ENCODE assay signal across 8 mouse cellular contexts in genomic region chr12:76367096-76367995, GRCm38 (mm10). TPM values are rescaled to one million over a fixed set of nuclear protein-coding genes. Genes with fewer than 3 reads are reported as not detected.
A peak's percentile ranks its signal among the peaks of the same experiment; 100 is the strongest.
DNase-seq lines count a peak whose midpoint lies in the region; ATAC-seq and TF ChIP-seq lines count a peak whose summit lies in the region.

No protein-coding gene starts in this region.

- no peak for TF ChIP-seq CTCF in bone marrow, adult 2 months (IDR thresholded peaks at IDR 0.05; ENCODE audit: control insufficient read depth, insufficient read depth, low read length)

- DNase-seq in right cerebral cortex, postnatal 10 days (ENCODE audit: low spot score in 2 of 2): peak; percentile 35 to 56
- DNase-seq in right cerebral cortex, adult 2 months (ENCODE audit: low spot score in 2 of 2): no peak
- DNase-seq in forebrain, embryonic 10.5 days (ENCODE audit: extremely low spot score, low spot score): peak; percentile 30
- peak; percentile 23 for DNase-seq in lung, postnatal 10 days
- peak; percentile 62 for DNase-seq in thymus, postnatal 25 days
- no peak for DNase-seq in right cerebral cortex, postnatal 36 days (ENCODE audit: low spot score in 2 of 2)

- 8% methylated on average over 14 of the region's 14 CpGs for WGBS in bone marrow, adult 2 months
- 30% methylated on average over 14 of the region's 14 CpGs for WGBS in forebrain, embryonic 10.5 days
- whole genome bisulfite sequencing in intestine, embryonic 15.5 days: 25% methylated on average over 14 of the region's 14 CpGs

- H3K27me3 ChIP-seq in forebrain, embryonic 10.5 days (ENCODE audit: poor library complexity, severe bottlenecking): no peaks in the 10 kb centered on the region
- no peaks in the 10 kb centered on the region for H3K27me3 ChIP-seq in intestine, embryonic 15.5 days (replicated peaks)

- no peak for TF ChIP-seq POLR2A in bone marrow, adult 2 months (IDR thresholded peaks at IDR 0.05; ENCODE audit: borderline replicate concordance, control insufficient read depth, low read depth, low read length)

- H3K4me3 ChIP-seq in bone marrow, adult 2 months (replicated peaks; ENCODE audit: control insufficient read depth, low read depth, low read length): peak overlapping the region; percentile 23
- peak overlapping the region; percentile 96 for H3K4me3 ChIP-seq in forebrain, embryonic 10.5 days
- H3K4me3 ChIP-seq in intestine, embryonic 15.5 days (replicated peaks): 0 out of 2 replicates have a peak overlapping the region, but pooled peaks have one; percentile 1

- ATAC-seq in intestine, embryonic 15.5 days: no peak

- no peak overlapping the region for H3K9ac ChIP-seq in intestine, embryonic 15.5 days

- peak overlapping the region; percentile 88 for H3K4me2 ChIP-seq in intestine, embryonic 15.5 days (replicated peaks)

- peaks cover 2% of the 10 kb centered on the region; the same call in 1 of the 2 replicates for H3K4me1 ChIP-seq in bone marrow, adult 2 months (ENCODE audit: control insufficient read depth, insufficient read depth, low read length)
- peaks cover 41% of the 10 kb centered on the region for H3K4me1 ChIP-seq in forebrain, embryonic 10.5 days
- peaks cover 21% of the 10 kb centered on the region for H3K4me1 ChIP-seq in intestine, embryonic 15.5 days (replicated peaks)

- peak overlapping the region; percentile 50 for H3K27ac ChIP-seq in bone marrow, adult 2 months (ENCODE audit: control insufficient read depth, insufficient read depth, low read depth, low read length, poor library complexity)
- H3K27ac ChIP-seq in forebrain, embryonic 10.5 days: peak overlapping the region; percentile 100; the same call in 1 of the 2 replicates
- H3K27ac ChIP-seq in intestine, embryonic 15.5 days: 0 out of 2 replicates have a peak overlapping the region, but pooled peaks have one; percentile 56

- no peaks in the 10 kb centered on the region for H3K9me3 ChIP-seq in forebrain, embryonic 10.5 days
- no peaks in the 10 kb centered on the region for H3K9me3 ChIP-seq in intestine, embryonic 15.5 days

- peaks cover 15% of the 10 kb centered on the region for H3K36me3 ChIP-seq in forebrain, embryonic 10.5 days (replicated peaks)
- H3K36me3 ChIP-seq in intestine, embryonic 15.5 days: no peaks in the 10 kb centered on the region

RNA-seq across cellular contexts. Expression of gene Zbtb25, which starts 2.1 kb away (rescaled TPM):
- 5.5 and 7.8 TPM in 2 replicates for polyA plus RNA-seq in bone marrow, adult 2 months (2011; ENCODE audit: insufficient read depth, insufficient read length, low replicate concordance, missing spikeins)
- 18.6 and 20.1 TPM in 2 replicates for polyA plus RNA-seq in forebrain, embryonic 10.5 days (2016; fragmentation: Nextera tagmentation; extraction: Ambion mirVana)
- polyA plus RNA-seq in intestine, embryonic 15.5 days (2015; fragmentation: Nextera tagmentation; extraction: Ambion mirVana): 11.7 and 12.4 TPM in 2 replicates

RNA-seq across cellular contexts. Expression of gene Zbtb1, which starts 2.7 kb away (rescaled TPM):
- 3.9 and 5.2 TPM in 2 replicates for polyA plus RNA-seq in bone marrow, adult 2 months (2011; ENCODE audit: insufficient read depth, insufficient read length, low replicate concordance, missing spikeins)
- polyA plus RNA-seq in forebrain, embryonic 10.5 days (2016; fragmentation: Nextera tagmentation; extraction: Ambion mirVana): 8.0 and 8.4 TPM in 2 replicates
- 6.7 and 7.6 TPM in 2 replicates for polyA plus RNA-seq in intestine, embryonic 15.5 days (2015; fragmentation: Nextera tagmentation; extraction: Ambion mirVana)

RNA-seq across cellular contexts. Expression of gene Hspa2, which starts 36.6 kb away (rescaled TPM):
- polyA plus RNA-seq in bone marrow, adult 2 months (2011; ENCODE audit: insufficient read depth, insufficient read length, low replicate concordance, missing spikeins): 1.3 and 3.0 TPM in 2 replicates
- polyA plus RNA-seq in forebrain, embryonic 10.5 days (2016; fragmentation: Nextera tagmentation; extraction: Ambion mirVana): 3.1 and 3.7 TPM in 2 replicates
- polyA plus RNA-seq in intestine, embryonic 15.5 days (2015; fragmentation: Nextera tagmentation; extraction: Ambion mirVana): 10.1 and 11.9 TPM in 2 replicates

RNA-seq across cellular contexts. Expression of gene Akap5, which starts 42.7 kb away (rescaled TPM):
- polyA plus RNA-seq in bone marrow, adult 2 months (2011; ENCODE audit: insufficient read depth, insufficient read length, low replicate concordance, missing spikeins): 1.2 and 4.3 TPM in 2 replicates
- polyA plus RNA-seq in forebrain, embryonic 10.5 days (2016; fragmentation: Nextera tagmentation; extraction: Ambion mirVana): 2.6 and 3.1 TPM in 2 replicates
- 2.7 and 3.3 TPM in 2 replicates for polyA plus RNA-seq in intestine, embryonic 15.5 days (2015; fragmentation: Nextera tagmentation; extraction: Ambion mirVana)

RNA-seq across cellular contexts. Expression of gene Ppp1r36, which starts 50.0 kb away (rescaled TPM):
- not detected in 2 replicates for polyA plus RNA-seq in bone marrow, adult 2 months (2011; ENCODE audit: insufficient read depth, insufficient read length, low replicate concordance, missing spikeins)
- polyA plus RNA-seq in forebrain, embryonic 10.5 days (2016; fragmentation: Nextera tagmentation; extraction: Ambion mirVana): 0.30 and 0.47 TPM in 2 replicates
- polyA plus RNA-seq in intestine, embryonic 15.5 days (2015; fragmentation: Nextera tagmentation; extraction: Ambion mirVana): 1.1 and 1.5 TPM in 2 replicates

Comparison
In these comparisons a context has a peak if more than half of its experiments do, and no peak if none do; other contexts are left out.
1. DNase-seq: peak in right cerebral cortex, postnatal 10 days (2 of 2), forebrain, embryonic 10.5 days (single experiment), lung, postnatal 10 days (single experiment) and thymus, postnatal 25 days (single experiment); none in right cerebral cortex, adult 2 months (0 of 2) and right cerebral cortex, postnatal 36 days (0 of 2).
2. H3K27ac ChIP-seq: peak in every context shown above with its lines; median percentile 100 in forebrain, embryonic 10.5 days; 56 in intestine, embryonic 15.5 days; 50 in bone marrow, adult 2 months.
3. H3K4me3 ChIP-seq: peak in every context shown above with its lines; median percentile 96 in forebrain, embryonic 10.5 days; 23 in bone marrow, adult 2 months; 1 in intestine, embryonic 15.5 days.